Mouse (Mus musculus): ENCODE measurements around the gene Msln. TPM values are rescaled to one million over a fixed set of nuclear protein-coding genes. Genes with fewer than 3 reads are reported as not detected.

Msln gene
- polyA plus RNA-seq, 1 experiment from 2014 or later, result 3.4 TPM

- no peak for ATAC-seq (replicated peaks; ENCODE audit: insufficient number of reproducible peaks, low FRiP score, low TSS enrichment)
- H3K27me3 ChIP-seq (ENCODE audit: control insufficient read depth, insufficient read depth, low read length), result no peaks in the 10 kb centered on the region
- H3K36me3 ChIP-seq (ENCODE audit: control insufficient read depth, insufficient read depth, low read length), result peaks cover 5% of the 10 kb centered on the region
Observed at GRCm38 (mm10) chr17:25725264-25725663, 28.9 kb downstream of the Msln start.

GRCm38 (mm10) chr17:25723919-25724318 is 30.3 kb downstream of the Msln start:
- no peak for ATAC-seq (replicated peaks; ENCODE audit: insufficient number of reproducible peaks, low FRiP score, low TSS enrichment)
- H3K36me3 ChIP-seq (ENCODE audit: control insufficient read depth, insufficient read depth, low read length), result peaks cover 5% of the 10 kb centered on the region

More at GRCm38 (mm10) chr17:25725264-25725663, 28.9 kb downstream of the Msln start:
- Histone ChIP-seq H3K9ac (ENCODE audit: low read depth, low read length) (no peak overlapping the region), H3K4me2 (no peak overlapping the region), H3K4me1 (ENCODE audit: control insufficient read depth, insufficient read depth, low read length) (peaks cover 18% of the 10 kb centered on the region), H3K27ac (ENCODE audit: low read depth, low read length) (no peak overlapping the region), H3K9me3 (replicated peaks; ENCODE audit: control insufficient read depth, low read length) (no peaks in the 10 kb centered on the region), H3K4me3 (ENCODE audit: low read depth, low read length) (no peak overlapping the region)
- WGBS (ENCODE audit: insufficient replicate concordance), result 81% methylated on average over 6 of the region's 6 CpGs

GRCm38 (mm10) chr17:25723470-25723869 is 30.7 kb downstream of the Msln start:
- H3K9ac ChIP-seq (ENCODE audit: low read depth, low read length), result no peak overlapping the region
- 92% methylated on average over 19 of the region's 19 CpGs for WGBS (ENCODE audit: insufficient replicate concordance)
- H3K27ac ChIP-seq (ENCODE audit: low read depth, low read length), result no peak overlapping the region
- H3K9me3 ChIP-seq (replicated peaks; ENCODE audit: control insufficient read depth, low read length), result no peaks in the 10 kb centered on the region
- no peak overlapping the region for H3K4me2 ChIP-seq
- peaks cover 6% of the 10 kb centered on the region; the same call in 1 of the 2 replicates for H3K27me3 ChIP-seq (ENCODE audit: control insufficient read depth, insufficient read depth, low read length)
- ATAC-seq (replicated peaks; ENCODE audit: insufficient number of reproducible peaks, low FRiP score, low TSS enrichment), result no peak
- H3K36me3 ChIP-seq (ENCODE audit: control insufficient read depth, insufficient read depth, low read length), result peaks cover 5% of the 10 kb centered on the region
- peaks cover 15% of the 10 kb centered on the region for H3K4me1 ChIP-seq (ENCODE audit: control insufficient read depth, insufficient read depth, low read length)
- H3K4me3 ChIP-seq (ENCODE audit: low read depth, low read length), result no peak overlapping the region

More at GRCm38 (mm10) chr17:25723919-25724318, 30.3 kb downstream of the Msln start:
- no peak overlapping the region for H3K27ac ChIP-seq (ENCODE audit: low read depth, low read length)
- H3K4me1 ChIP-seq (ENCODE audit: control insufficient read depth, insufficient read depth, low read length), result peaks cover 18% of the 10 kb centered on the region
- no peak overlapping the region for H3K4me2 ChIP-seq
- no peak overlapping the region for H3K4me3 ChIP-seq (ENCODE audit: low read depth, low read length)
- no peak overlapping the region for H3K9ac ChIP-seq (ENCODE audit: low read depth, low read length)
- H3K9me3 ChIP-seq (replicated peaks; ENCODE audit: control insufficient read depth, low read length), result no peaks in the 10 kb centered on the region
- 79% methylated on average over 7 of the region's 7 CpGs for WGBS (ENCODE audit: insufficient replicate concordance)
- H3K27me3 ChIP-seq (ENCODE audit: control insufficient read depth, insufficient read depth, low read length), result peaks cover 1% of the 10 kb centered on the region; the same call in 1 of the 2 replicates

- peaks cover 12% of the 10 kb centered on the region; the same call in 1 of the 2 replicates for H3K4me1 ChIP-seq (ENCODE audit: control insufficient read depth, insufficient read depth, low read length)
- H3K27me3 ChIP-seq (ENCODE audit: control insufficient read depth, insufficient read depth, low read length), result peaks cover 26% of the 10 kb centered on the region
- ATAC-seq (replicated peaks; ENCODE audit: insufficient number of reproducible peaks, low FRiP score, low TSS enrichment), result no peak
- H3K36me3 ChIP-seq (ENCODE audit: control insufficient read depth, insufficient read depth, low read length), result peaks cover 5% of the 10 kb centered on the region
- H3K27ac ChIP-seq (ENCODE audit: low read depth, low read length), result no peak overlapping the region
- no peak overlapping the region for H3K9ac ChIP-seq (ENCODE audit: low read depth, low read length)
- H3K4me2 ChIP-seq, result no peak overlapping the region
- no peaks in the 10 kb centered on the region for H3K9me3 ChIP-seq (replicated peaks; ENCODE audit: control insufficient read depth, low read length)
- no peak overlapping the region for H3K4me3 ChIP-seq (ENCODE audit: low read depth, low read length)
- WGBS (ENCODE audit: insufficient replicate concordance), result 90% methylated on average over 5 of the region's 5 CpGs
Observed at GRCm38 (mm10) chr17:25721476-25721875, 32.7 kb downstream of the Msln start.

GRCm38 (mm10) chr17:25717691-25718090 is 36.5 kb downstream of the Msln start:
- no peak overlapping the region for H3K27ac ChIP-seq (ENCODE audit: low read depth, low read length)
- peaks cover 12% of the 10 kb centered on the region; the same call in 1 of the 2 replicates for H3K4me1 ChIP-seq (ENCODE audit: control insufficient read depth, insufficient read depth, low read length)
- H3K9me3 ChIP-seq (replicated peaks; ENCODE audit: control insufficient read depth, low read length), result no peaks in the 10 kb centered on the region
- H3K4me2 ChIP-seq, result peak overlapping the region; percentile 92
- no peak for ATAC-seq (replicated peaks; ENCODE audit: insufficient number of reproducible peaks, low FRiP score, low TSS enrichment)
- peaks cover 5% of the 10 kb centered on the region for H3K36me3 ChIP-seq (ENCODE audit: control insufficient read depth, insufficient read depth, low read length)
- H3K9ac ChIP-seq (ENCODE audit: low read depth, low read length), result peak overlapping the region; percentile 52
- 6% methylated on average over 6 of the region's 6 CpGs for WGBS (ENCODE audit: insufficient replicate concordance)
- peaks cover 36% of the 10 kb centered on the region for H3K27me3 ChIP-seq (ENCODE audit: control insufficient read depth, insufficient read depth, low read length)
- H3K4me3 ChIP-seq (ENCODE audit: low read depth, low read length), result peak overlapping the region; percentile 45

GRCm38 (mm10) chr17:25716711-25717637 is 37.2 kb downstream of the Msln start, which contains the start of gene Gng13:
TSS of gene Gng13 (plus strand) at chr17:25717171.
- H3K27me3 ChIP-seq (ENCODE audit: control insufficient read depth, insufficient read depth, low read length), result peaks cover 36% of the 10 kb centered on the region
- H3K27ac ChIP-seq (ENCODE audit: low read depth, low read length), result no peak within 1 kb of the TSS
- peak within 1 kb of the TSS; percentile 52 for H3K9ac ChIP-seq (ENCODE audit: low read depth, low read length)
- peaks cover 12% of the 10 kb centered on the region; the same call in 1 of the 2 replicates for H3K4me1 ChIP-seq (ENCODE audit: control insufficient read depth, insufficient read depth, low read length)
- H3K36me3 ChIP-seq (ENCODE audit: control insufficient read depth, insufficient read depth, low read length), result peaks cover 5% of the 10 kb centered on the region; the same call in 1 of the 2 replicates
- no peaks in the 10 kb centered on the region for H3K9me3 ChIP-seq (replicated peaks; ENCODE audit: control insufficient read depth, low read length)
- peak within 1 kb of the TSS; percentile 45 for H3K4me3 ChIP-seq (ENCODE audit: low read depth, low read length)
- ATAC-seq (replicated peaks; ENCODE audit: insufficient number of reproducible peaks, low FRiP score, low TSS enrichment), result no peak
- H3K4me2 ChIP-seq, result peak within 1 kb of the TSS; percentile 92
- WGBS (ENCODE audit: insufficient replicate concordance), result under 1% methylated on average over 45 of the region's 45 CpGs

- Histone ChIP-seq H3K4me1 (ENCODE audit: control insufficient read depth, insufficient read depth, low read length) (peaks cover 12% of the 10 kb centered on the region; the same call in 1 of the 2 replicates), H3K27me3 (ENCODE audit: control insufficient read depth, insufficient read depth, low read length) (peaks cover 36% of the 10 kb centered on the region), H3K9ac (ENCODE audit: low read depth, low read length) (no peak overlapping the region), H3K36me3 (ENCODE audit: control insufficient read depth, insufficient read depth, low read length) (peaks cover 5% of the 10 kb centered on the region; the same call in 1 of the 2 replicates), H3K27ac (ENCODE audit: low read depth, low read length) (no peak overlapping the region), H3K9me3 (replicated peaks; ENCODE audit: control insufficient read depth, low read length) (no peaks in the 10 kb centered on the region), H3K4me3 (ENCODE audit: low read depth, low read length) (no peak overlapping the region), H3K4me2 (peak overlapping the region; percentile 92)
- 5% methylated on average over 6 of the region's 6 CpGs for WGBS (ENCODE audit: insufficient replicate concordance)
- no peak for ATAC-seq (replicated peaks; ENCODE audit: insufficient number of reproducible peaks, low FRiP score, low TSS enrichment)
Observed at GRCm38 (mm10) chr17:25716130-25716529, 38.0 kb downstream of the Msln start.

GRCm38 (mm10) chr17:25715627-25716026 is 38.6 kb downstream of the Msln start:
- H3K4me2 ChIP-seq, result no peak overlapping the region; the same call in 1 of the 2 replicates
- ATAC-seq (replicated peaks; ENCODE audit: insufficient number of reproducible peaks, low FRiP score, low TSS enrichment), result no peak
- H3K27me3 ChIP-seq (ENCODE audit: control insufficient read depth, insufficient read depth, low read length), result peaks cover 36% of the 10 kb centered on the region
- peaks cover 3% of the 10 kb centered on the region; the same call in 1 of the 2 replicates for H3K36me3 ChIP-seq (ENCODE audit: control insufficient read depth, insufficient read depth, low read length)
- H3K4me1 ChIP-seq (ENCODE audit: control insufficient read depth, insufficient read depth, low read length), result peaks cover 12% of the 10 kb centered on the region; the same call in 1 of the 2 replicates
- no peak overlapping the region for H3K9ac ChIP-seq (ENCODE audit: low read depth, low read length)
- 38% methylated on average over 3 of the region's 3 CpGs for WGBS (ENCODE audit: insufficient replicate concordance)
- no peaks in the 10 kb centered on the region for H3K9me3 ChIP-seq (replicated peaks; ENCODE audit: control insufficient read depth, low read length)
- no peak overlapping the region for H3K4me3 ChIP-seq (ENCODE audit: low read depth, low read length)
- no peak overlapping the region for H3K27ac ChIP-seq (ENCODE audit: low read depth, low read length)
